Mouse (Mus musculus) heart, postnatal 36 days (tissue): Measurements from ENCODE around the gene Shoc2. TPM values are rescaled to one million over a fixed set of nuclear protein-coding genes. Genes with fewer than 3 reads are reported as not detected.

Experiments used
- DNase-seq, 2 experiments: peaks; one replicate each; pipeline ENCODE4 v3.0.0; 2021 to 2022
- intact Hi-C: fragments of 180-260 bp; cut with DNase I; formaldehyde crosslinking; loops from one replicate; pipeline ENCODE4 v1.15.1; 2025
- total RNA-seq, 2 experiments: library from RNA; stranded (reverse); gene quantifications; 2 replicates each; pipeline ENCODE4 v1.2.3; 2021

The Shoc2 gene
- total RNA-seq, 2 experiments from 2014 or later: 28.6 to 29.1 TPM

- no peak for DNase-seq
- intact Hi-C loops: no loop called here
Measured at GRCm38 (mm10) chr19:53994276-53994675, 50.2 kb downstream of the Shoc2 start.

GRCm38 (mm10) chr19:54010973-54011372, 66.9 kb downstream of the Shoc2 start:
- intact Hi-C loops: no loop called here

GRCm38 (mm10) chr19:54014999-54015398, 70.9 kb downstream of the Shoc2 start:
- DNase-seq: no peak
- intact Hi-C loops: no loop called here

More at GRCm38 (mm10) chr19:54010973-54011372, 66.9 kb downstream of the Shoc2 start:
- DNase-seq: no peak

- no peak for DNase-seq
- intact Hi-C loops: no loop called here
Measured at GRCm38 (mm10) chr19:54015503-54015902, 71.4 kb downstream of the Shoc2 start.

GRCm38 (mm10) chr19:54035100-54035499, 91.0 kb downstream of the Shoc2 start:
- no peak for DNase-seq
- intact Hi-C loops: no loop called here

GRCm38 (mm10) chr19:54039441-54039840, 95.3 kb downstream of the Shoc2 start:
- intact Hi-C loops: no loop called here
- no peak for DNase-seq

- intact Hi-C loops: loop anchor here (5.0 to 10.0 kb wide), 2 partner anchors 93 to 214 kb away; no protein-coding TSS in a partner anchor
- no peak for DNase-seq
Measured at GRCm38 (mm10) chr19:54040356-54041028, 96.4 kb downstream of the Shoc2 start.

GRCm38 (mm10) chr19:54041029-54041367, 96.9 kb downstream of the Shoc2 start:
- intact Hi-C loops: loop anchor here (5.0 to 10.0 kb wide), 2 partner anchors 94 to 214 kb away; no protein-coding TSS in a partner anchor
- no peak for DNase-seq

GRCm38 (mm10) chr19:54043851-54044250, 99.7 kb downstream of the Shoc2 start, which contains the start of gene Adra2a:
TSS of gene Adra2a (plus strand) at chr19:54044151.
- intact Hi-C loops: loop anchor here (2.0 to 10.0 kb wide), 3 partner anchors 97 to 491 kb away; no protein-coding TSS in a partner anchor
- DNase-seq: no peak

GRCm38 (mm10) chr19:54044507-54045371, 100.6 kb downstream of the Shoc2 start:
- peak; percentile 53 to 56 for DNase-seq
- intact Hi-C loops: loop anchor here (2.0 to 10.0 kb wide), 4 partner anchors 97 to 1163 kb away; no protein-coding TSS in a partner anchor

- intact Hi-C loops: loop anchor here (2.0 to 10.0 kb wide), 3 partner anchors 209 to 1162 kb away; no protein-coding TSS in a partner anchor
- peak; percentile 13 to 26 for DNase-seq
Measured at GRCm38 (mm10) chr19:54045412-54045811, 101.3 kb downstream of the Shoc2 start.

- intact Hi-C loops: loop anchor here (2.0 to 10.0 kb wide), 4 partner anchors 209 to 1161 kb away; no protein-coding TSS in a partner anchor
- peak in 1 of 2 experiments; percentile 39 for DNase-seq
Measured at GRCm38 (mm10) chr19:54045931-54046683, 102.0 kb downstream of the Shoc2 start.

- DNase-seq: peak in 1 of 2 experiments; percentile 5
- intact Hi-C loops: loop anchor here (2.0 to 10.0 kb wide), 3 partner anchors 208 to 1161 kb away; no protein-coding TSS in a partner anchor
Measured at GRCm38 (mm10) chr19:54046684-54047070, 102.6 kb downstream of the Shoc2 start.

GRCm38 (mm10) chr19:54047386-54048050, 103.4 kb downstream of the Shoc2 start:
- no peak for DNase-seq
- intact Hi-C loops: loop anchor here (2.0 to 10.0 kb wide), 3 partner anchors 207 to 1160 kb away; no protein-coding TSS in a partner anchor

GRCm38 (mm10) chr19:54048161-54048885, 104.2 kb downstream of the Shoc2 start:
- DNase-seq: no peak
- intact Hi-C loops: loop anchor here (5.0 to 10.0 kb wide), 2 partner anchors 206 to 1159 kb away; no protein-coding TSS in a partner anchor

GRCm38 (mm10) chr19:54051651-54052050, 107.5 kb downstream of the Shoc2 start:
- DNase-seq: no peak
- intact Hi-C loops: no loop called here

GRCm38 (mm10) chr19:54055845-54056244, 111.7 kb downstream of the Shoc2 start:
- intact Hi-C loops: no loop called here

GRCm38 (mm10) chr19:54068447-54068846, 124.3 kb downstream of the Shoc2 start:
- DNase-seq: no peak
- intact Hi-C loops: no loop called here

More at GRCm38 (mm10) chr19:54055845-54056244, 111.7 kb downstream of the Shoc2 start:
- no peak for DNase-seq

GRCm38 (mm10) chr19:54070521-54070920, 126.4 kb downstream of the Shoc2 start:
- peak in 1 of 2 experiments; percentile 8 for DNase-seq
- intact Hi-C loops: no loop called here
